Mouse (Mus musculus): ENCODE results near the gene Ppp4r1. TPM values are rescaled to one million over a fixed set of nuclear protein-coding genes. Genes with fewer than 3 reads are reported as not detected.

The Ppp4r1 gene
- total and polyA plus RNA-seq, 3 experiments, result 21.8 to 313 (median 34.3) TPM

DNA sequence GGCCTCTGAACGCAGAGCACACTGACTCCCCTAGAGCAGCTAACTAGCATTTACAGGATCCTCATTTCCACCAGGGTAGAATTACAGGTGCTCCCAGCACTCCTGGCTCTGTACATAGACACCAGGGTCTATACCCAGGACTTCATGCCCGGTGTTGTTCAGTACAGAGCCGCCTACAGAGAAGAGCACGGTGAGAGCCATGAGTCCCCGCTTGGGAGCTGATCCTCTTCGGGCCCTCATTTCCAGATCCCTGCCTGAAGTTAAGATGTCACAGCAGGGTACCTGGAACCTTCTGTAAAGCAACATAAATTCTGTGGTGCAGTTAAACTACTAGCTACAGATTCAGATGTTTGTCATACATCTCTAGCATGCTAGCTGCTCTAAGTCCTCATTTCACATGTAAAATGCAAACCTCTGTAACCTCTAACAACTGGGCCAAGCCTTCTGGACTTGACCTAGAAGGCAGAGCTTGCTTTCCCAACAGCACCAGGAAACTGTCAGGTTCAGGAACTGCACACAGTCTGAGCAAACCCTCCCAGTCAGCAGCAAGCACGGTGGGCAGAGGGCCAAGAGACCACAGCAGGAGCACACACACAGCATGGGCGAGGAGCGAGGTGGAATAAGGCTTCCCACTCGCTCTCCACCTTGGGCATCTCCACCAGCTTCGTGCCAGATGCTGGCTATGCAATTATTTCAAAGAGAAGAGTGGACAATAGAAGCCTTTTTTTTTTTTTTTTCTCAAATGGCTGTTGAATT, 65.5 kb downstream of the Ppp4r1 start:
- no peak for DNase-seq (ENCODE audit: low read depth, low spot score)
- H3K27me3 ChIP-seq (ENCODE audit: control insufficient read depth in 1 of 2, insufficient read depth in 2 of 2, low read length in 2 of 2), result no peaks in the 10 kb centered on the region
- TF ChIP-seq E2F4 (IDR thresholded peaks at IDR 0.05; ENCODE audit: borderline replicate concordance, low read depth, low read length) (no peak), ELF1 (IDR thresholded peaks at IDR 0.05; ENCODE audit: low read depth, low read length) (no peak), CTCF (IDR thresholded peaks at IDR 0.05 in 2 of 3, conservative IDR thresholded peaks at IDR 0.05 in 1 of 3; ENCODE audit: control insufficient read depth in 1 of 3, insufficient read depth in 1 of 3, low read depth in 2 of 3, low read length in 3 of 3, poor library complexity in 1 of 3, severe bottlenecking in 1 of 3) (no peak), TAL1 (IDR thresholded peaks at IDR 0.05; ENCODE audit: low read length) (no peak), GABPA (IDR thresholded peaks at IDR 0.05; ENCODE audit: low read depth, low read length) (no peak), POLR2A (IDR thresholded peaks at IDR 0.05; ENCODE audit: control insufficient read depth in 1 of 2, insufficient read depth in 1 of 2, low read depth in 1 of 2, low read length in 2 of 2, poor library complexity in 1 of 2) (no peak), MYB (IDR thresholded peaks at IDR 0.05; ENCODE audit: low read depth, low read length) (no peak), GATA1 (IDR thresholded peaks at IDR 0.05; ENCODE audit: low read depth, low read length) (no peak), ZNF384 (IDR thresholded peaks at IDR 0.05; ENCODE audit: low read depth, low read length) (no peak)
- H3K9me3 ChIP-seq (replicated peaks; ENCODE audit: insufficient read depth, low read length), result no peaks in the 10 kb centered on the region
- no peak overlapping the region for H3K4me3 ChIP-seq (ENCODE audit: control insufficient read depth in 1 of 2, insufficient read depth in 1 of 2, low read depth in 2 of 2, low read length in 2 of 2)
- H3K27ac ChIP-seq (ENCODE audit: control insufficient read depth, low read depth, low read length), result no peak overlapping the region
- H3K9ac ChIP-seq (ENCODE audit: control insufficient read depth, low read depth, low read length, poor library complexity, severe bottlenecking), result no peak overlapping the region
- H3K4me1 ChIP-seq (ENCODE audit: control insufficient read depth in 1 of 2, insufficient read depth in 2 of 2, low read length in 2 of 2), result no peaks in the 10 kb centered on the region
- H3K79me2 ChIP-seq (ENCODE audit: control insufficient read depth, insufficient read depth, low read length, poor library complexity), result no peaks in the 10 kb centered on the region
- H3K36me3 ChIP-seq (ENCODE audit: control insufficient read depth in 1 of 2, insufficient read depth in 2 of 2, low read length in 2 of 2), result peaks cover 0 to 2% of the 10 kb centered on the region in 2 experiments; a peak in 1 of 4 replicates

DNA sequence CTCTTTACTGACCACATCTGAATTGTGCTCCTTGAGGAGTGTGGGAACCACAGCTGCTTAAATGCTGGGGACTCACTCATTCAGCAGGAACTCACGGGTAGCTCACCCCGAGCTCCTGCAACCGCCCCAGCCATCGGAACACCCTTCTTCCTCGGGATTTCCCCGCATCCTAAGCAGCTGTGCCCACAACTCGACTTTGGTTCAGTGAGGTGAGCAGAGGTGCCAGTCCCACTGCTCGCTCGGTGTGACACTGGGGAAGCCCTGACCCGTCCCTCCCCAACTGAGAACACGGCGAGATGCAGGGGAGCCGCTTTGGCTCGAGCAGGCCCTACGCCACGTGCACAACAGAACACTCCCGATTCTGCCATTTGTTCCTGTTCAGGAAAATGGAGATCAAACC, 68.1 kb downstream of the Ppp4r1 start:
- TF ChIP-seq MAX (IDR thresholded peaks at IDR 0.05; ENCODE audit: low read length) (no peak), MYB (IDR thresholded peaks at IDR 0.05; ENCODE audit: low read depth, low read length) (no peak), SIN3A (IDR thresholded peaks at IDR 0.05; ENCODE audit: low read length) (no peak), POLR2AphosphoS2 (IDR thresholded peaks at IDR 0.05; ENCODE audit: low read length) (no peak), RAD21 (IDR thresholded peaks at IDR 0.05; ENCODE audit: low read depth, low read length) (no peak), RCOR1 (IDR thresholded peaks at IDR 0.05; ENCODE audit: low read depth, low read length) (no peak), SMC3 (IDR thresholded peaks at IDR 0.05; ENCODE audit: low read depth, low read length) (no peak), MAZ (IDR thresholded peaks at IDR 0.05; ENCODE audit: low read depth, low read length) (no peak), USF2 (IDR thresholded peaks at IDR 0.05; ENCODE audit: borderline replicate concordance in 1 of 2, insufficient read depth in 1 of 2, low read depth in 1 of 2, low read length in 2 of 2) (no peak), ZKSCAN1 (IDR thresholded peaks at IDR 0.05; ENCODE audit: low read depth, low read length) (no peak), GABPA (IDR thresholded peaks at IDR 0.05; ENCODE audit: low read depth, low read length) (no peak), POLR2A (IDR thresholded peaks at IDR 0.05; ENCODE audit: control insufficient read depth in 1 of 2, insufficient read depth in 1 of 2, low read depth in 1 of 2, low read length in 2 of 2, poor library complexity in 1 of 2) (no peak), MYC (IDR thresholded peaks at IDR 0.05; ENCODE audit: low read depth, low read length) (no peak), ZC3H11A (IDR thresholded peaks at IDR 0.05; ENCODE audit: low read depth, low read length) (no peak), USF1 (IDR thresholded peaks at IDR 0.05; ENCODE audit: low read depth, low read length) (no peak), KAT2A (conservative IDR thresholded peaks at IDR 0.05; ENCODE audit: low read depth, low read length) (no peak), POLR2AphosphoS5 (IDR thresholded peaks at IDR 0.05; ENCODE audit: borderline replicate concordance, low read depth, low read length) (no peak), BHLHE40 (IDR thresholded peaks at IDR 0.05; ENCODE audit: borderline replicate concordance, low read depth, low read length) (no peak), JUND (IDR thresholded peaks at IDR 0.05; ENCODE audit: low read depth, low read length) (no peak)
- Histone ChIP-seq H3K4me1 (ENCODE audit: control insufficient read depth in 1 of 2, insufficient read depth in 2 of 2, low read length in 2 of 2) (no peaks in the 10 kb centered on the region), H3K9me3 (replicated peaks; ENCODE audit: insufficient read depth, low read length) (no peaks in the 10 kb centered on the region), H3K4me3 (ENCODE audit: control insufficient read depth in 1 of 2, insufficient read depth in 1 of 2, low read depth in 2 of 2, low read length in 2 of 2) (no peak overlapping the region), H3K27ac (ENCODE audit: control insufficient read depth, low read depth, low read length) (no peak overlapping the region), H3K9ac (ENCODE audit: control insufficient read depth, low read depth, low read length, poor library complexity, severe bottlenecking) (no peak overlapping the region), H3K27me3 (ENCODE audit: control insufficient read depth in 1 of 2, insufficient read depth in 2 of 2, low read length in 2 of 2) (no peaks in the 10 kb centered on the region), H3K79me2 (ENCODE audit: control insufficient read depth, insufficient read depth, low read length, poor library complexity) (no peaks in the 10 kb centered on the region), H3K36me3 (ENCODE audit: control insufficient read depth in 1 of 2, insufficient read depth in 2 of 2, low read length in 2 of 2) (peaks cover 0 to 2% of the 10 kb centered on the region in 2 experiments; a peak in 1 of 4 replicates)
- no peak for DNase-seq (ENCODE audit: low read depth, low spot score)

Data from MEL (cell line).